Mouse (Mus musculus) splenic B cell, adult 2 months (primary cell): ENCODE results near the gene Dqx1.

ENCODE experiments used
- DNase-seq: peaks from one replicate; pipeline ENCODE4 v3.0.0-alpha.2; 2011; ENCODE audit warnings: low read depth, low spot score
- H3K27me3 ChIP-seq: 2 replicates; pipeline ENCODE4 v1.6.1; 2012; ENCODE audit warnings: mild to moderate bottlenecking, low read length, moderate library complexity, mixed read lengths; ENCODE audit not compliant: control insufficient read depth, poor library complexity, insufficient read depth, severe bottlenecking
- H3K36me3 ChIP-seq: 2 replicates; pipeline ENCODE4 v1.6.1; 2012; ENCODE audit warnings: mild to moderate bottlenecking, low read length, moderate library complexity, mixed read lengths; ENCODE audit not compliant: control insufficient read depth, poor library complexity, insufficient read depth, severe bottlenecking

Dqx1 gene

GRCm38 (mm10) chr6:83101688-83102556 is 44.3 kb downstream of the Dqx1 start:
- H3K36me3 ChIP-seq, result no peaks in the 10 kb centered on the region
- peak; percentile 77 for DNase-seq
- H3K27me3 ChIP-seq, result no peaks in the 10 kb centered on the region

- H3K27me3 ChIP-seq, result no peaks in the 10 kb centered on the region
- peaks cover 3% of the 10 kb centered on the region; the same call in 1 of the 2 replicates for H3K36me3 ChIP-seq
- DNase-seq, result no peak
These were observed 45.5 kb downstream of the Dqx1 start for GRCm38 (mm10) chr6:83103130-83103650.

- DNase-seq, result no peak
- Histone ChIP-seq H3K27me3 (no peaks in the 10 kb centered on the region), H3K36me3 (peaks cover 3% of the 10 kb centered on the region; the same call in 1 of the 2 replicates)
These were observed 46.5 kb downstream of the Dqx1 start for GRCm38 (mm10) chr6:83104158-83104557.

- H3K27me3 ChIP-seq, result no peaks in the 10 kb centered on the region
- peaks cover 3% of the 10 kb centered on the region; the same call in 1 of the 2 replicates for H3K36me3 ChIP-seq
- peak; percentile 85 for DNase-seq
These were observed 50.1 kb downstream of the Dqx1 start for GRCm38 (mm10) chr6:83107566-83108400.

GRCm38 (mm10) chr6:83108762-83109668 is 51.4 kb downstream of the Dqx1 start, which contains the start of gene Mrpl53:
Gene Mrpl53, plus strand, starts transcription at chr6:83109040.
- H3K27me3 ChIP-seq, result no peaks in the 10 kb centered on the region
- peaks cover 3% of the 10 kb centered on the region; the same call in 1 of the 2 replicates for H3K36me3 ChIP-seq
- DNase-seq, result peak; percentile 76

GRCm38 (mm10) chr6:83111510-83112136 is 54.0 kb downstream of the Dqx1 start:
- H3K36me3 ChIP-seq, result peaks cover 3% of the 10 kb centered on the region; the same call in 1 of the 2 replicates
- H3K27me3 ChIP-seq, result no peaks in the 10 kb centered on the region
- no peak for DNase-seq

- Histone ChIP-seq H3K27me3 (no peaks in the 10 kb centered on the region), H3K36me3 (peaks cover 3% of the 10 kb centered on the region; the same call in 1 of the 2 replicates)
- DNase-seq, result peak; percentile 92
These were observed 57.5 kb downstream of the Dqx1 start, which contains the start of gene Mogs for GRCm38 (mm10) chr6:83115011-83115671. Gene Mogs, plus strand, starts transcription at chr6:83115496.

GRCm38 (mm10) chr6:83115682-83116372 is 58.2 kb downstream of the Dqx1 start:
- H3K36me3 ChIP-seq, result peaks cover 3% of the 10 kb centered on the region; the same call in 1 of the 2 replicates
- no peaks in the 10 kb centered on the region for H3K27me3 ChIP-seq
- DNase-seq, result peak; percentile 43

GRCm38 (mm10) chr6:83116373-83117164 is 58.9 kb downstream of the Dqx1 start:
- no peaks in the 10 kb centered on the region for H3K27me3 ChIP-seq
- peaks cover 3% of the 10 kb centered on the region; the same call in 1 of the 2 replicates for H3K36me3 ChIP-seq
- no peak for DNase-seq
